Mouse (Mus musculus) heart, adult 2 months (tissue): Measurements from ENCODE around the gene Sirt1. TPM values are rescaled to one million over a fixed set of nuclear protein-coding genes. Genes with fewer than 3 reads are reported as not detected.
"Not testable (repeated sequence)": the region's sequence is repeated elsewhere in the genome, so short reads cannot be mapped to it uniquely, and the experiment has no call there.

Experiments
- DNase-seq, 2 experiments: peaks; one replicate each; pipeline ENCODE4 v3.0.0; 2021
- H3K27ac ChIP-seq: fragments of 200-600 bp; 2 replicates; pipeline ENCODE4 v1.8.1; 2022
- H3K27me3 ChIP-seq: fragments of 200-500 bp; 2 replicates; pipeline ENCODE4 v1.6.1; 2012; ENCODE audit warnings: mild to moderate bottlenecking, low read length, inconsistent platforms, mixed read lengths; ENCODE audit not compliant: control insufficient read depth, insufficient read depth
- H3K36me3 ChIP-seq: fragments of 200-500 bp; 2 replicates; pipeline ENCODE4 v1.6.1; 2012; ENCODE audit warnings: low read length, inconsistent platforms; ENCODE audit not compliant: control insufficient read depth, insufficient read depth
- H3K4me1 ChIP-seq: fragments of 200-500 bp; 2 replicates; pipeline ENCODE4 v1.6.1; 2011; ENCODE audit warnings: low read length; ENCODE audit not compliant: control insufficient read depth, insufficient read depth
- H3K4me3 ChIP-seq: fragments of 200-600 bp; 2 replicates; pipeline ENCODE4 v1.8.1; 2022
- H3K79me2 ChIP-seq: fragments of 200-500 bp; replicated peaks from 2 replicates; pipeline ENCODE4 v1.6.1; 2012; ENCODE audit warnings: mild to moderate bottlenecking, inconsistent platforms, low read length, moderate library complexity, mixed read lengths; ENCODE audit not compliant: control insufficient read depth, insufficient read depth
- H3K9ac ChIP-seq: fragments of 200-500 bp; 2 replicates; pipeline ENCODE4 v1.6.1; 2012; ENCODE audit warnings: low read depth, mild to moderate bottlenecking, control low read depth, inconsistent platforms, low read length, mixed read lengths
- CTCF ChIP-seq: fragments of 200-600 bp; IDR thresholded peaks from 2 replicates; pipeline ENCODE4 v1.8.1; 2022; ENCODE audit warnings: antibody characterized with exemption, mild to moderate bottlenecking, moderate library complexity
- EP300 ChIP-seq: fragments of 200-500 bp; IDR thresholded peaks from 2 replicates; pipeline ENCODE4 v1.6.1; 2011; ENCODE audit warnings: low read depth, low read length, control low read depth; ENCODE audit not compliant: insufficient read depth
- POLR2A ChIP-seq: fragments of 200-500 bp; IDR thresholded peaks from 2 replicates; pipeline ENCODE4 v1.6.1; 2011; ENCODE audit warnings: mild to moderate bottlenecking, low read depth, low read length, control low read depth; ENCODE audit not compliant: insufficient read depth
- WGBS: fragments of 180-500 bp; shearing (Covaris S2); methylation state at CpG from one replicate; pipeline ENCODE4 v1.1.7; 2018; 5-methylcytosine and 5-hydroxymethylcytosine counted together
- intact Hi-C: fragments of 180-260 bp; cut with DNase I; formaldehyde crosslinking; loops from one replicate; pipeline ENCODE4 v1.15.1; 2025
- polyA plus RNA-seq: library from polyadenylated mRNA; depleted of rRNA; stranded (reverse); fragments of >200 nt; gene quantifications from 2 replicates; pipeline ENCODE4 v1.2.3, GENCODE M21; 2012
- total RNA-seq, 2 experiments: library from RNA; stranded (reverse); gene quantifications; 2 replicates each; pipeline ENCODE4 v1.2.3; 2021

The Sirt1 gene
- total and polyA plus RNA-seq, 3 experiments = 2.5 to 11.5 (median 10.4) TPM

- H3K4me1 ChIP-seq = no peaks in the 10 kb centered on the region
- H3K9ac ChIP-seq = no peak overlapping the region
- no peaks in the 10 kb centered on the region for H3K36me3 ChIP-seq
- H3K79me2 ChIP-seq = no peaks in the 10 kb centered on the region
- H3K27me3 ChIP-seq = no peaks in the 10 kb centered on the region
- H3K27ac ChIP-seq = no peak overlapping the region
- DNase-seq = no peak
- H3K4me3 ChIP-seq = no peak overlapping the region
- 72% methylated on average over 6 of the region's 6 CpGs for WGBS
- intact Hi-C loops = no loop called here
- TF ChIP-seq CTCF (no peak), EP300 (no peak), POLR2A (no peak)
Observed at GRCm38 (mm10) chr10:63367386-63367785, 14.1 kb downstream of the Sirt1 start.

DNA sequence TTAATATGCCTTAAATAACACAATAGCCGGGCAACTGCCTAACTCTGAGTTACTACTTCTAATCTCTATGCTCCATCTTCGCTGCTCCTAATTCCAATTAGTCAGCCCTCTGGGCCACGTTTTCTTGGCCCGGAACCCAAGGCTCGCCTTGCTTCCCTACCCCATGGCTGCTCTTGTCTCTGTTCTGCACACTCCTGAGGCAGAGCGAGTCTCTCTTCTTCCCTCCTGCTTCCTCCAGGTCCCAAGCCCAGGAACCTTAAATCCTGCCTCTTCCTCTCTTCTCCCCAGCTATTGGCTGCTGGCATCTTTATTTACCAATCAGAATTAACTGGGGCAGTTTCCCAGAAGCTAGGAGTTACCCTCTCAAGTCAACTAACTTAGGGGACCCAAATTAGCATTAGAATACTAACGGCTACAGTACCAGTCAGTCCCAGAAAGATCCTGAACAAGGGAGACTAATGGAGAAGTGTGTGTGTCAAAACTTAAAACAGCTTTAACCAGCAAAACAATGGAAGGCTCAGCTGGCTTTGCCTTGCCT, 15.5 kb downstream of the Sirt1 start:
- intact Hi-C loops = no loop called here
- H3K27ac ChIP-seq = no peak overlapping the region
- no peaks in the 10 kb centered on the region for H3K4me1 ChIP-seq
- 61% methylated on average over 7 of the region's 7 CpGs for WGBS
- no peaks in the 10 kb centered on the region for H3K27me3 ChIP-seq
- TF ChIP-seq EP300 (no peak), POLR2A (no peak), CTCF (no peak)
- no peak for DNase-seq
- H3K79me2 ChIP-seq = no peaks in the 10 kb centered on the region
- H3K9ac ChIP-seq = no peak overlapping the region
- H3K4me3 ChIP-seq = no peak overlapping the region
- H3K36me3 ChIP-seq = no peaks in the 10 kb centered on the region

GRCm38 (mm10) chr10:63360502-63360901, 21.0 kb downstream of the Sirt1 start:
- H3K4me1 ChIP-seq = no peaks in the 10 kb centered on the region
- no peak overlapping the region for H3K4me3 ChIP-seq
- H3K79me2 ChIP-seq = no peaks in the 10 kb centered on the region
- intact Hi-C loops = no loop called here
- no peak overlapping the region for H3K9ac ChIP-seq
- TF ChIP-seq EP300 (no peak), POLR2A (no peak), CTCF (no peak)
- WGBS = 26% methylated on average over 1 of the region's 1 CpGs
- H3K27ac ChIP-seq = no peak overlapping the region
- no peaks in the 10 kb centered on the region for H3K27me3 ChIP-seq
- no peaks in the 10 kb centered on the region for H3K36me3 ChIP-seq
- DNase-seq = no peak

- 75% methylated on average over 5 of the region's 5 CpGs for WGBS
- TF ChIP-seq CTCF (no peak), EP300 (no peak), POLR2A (no peak)
- no peaks in the 10 kb centered on the region for H3K79me2 ChIP-seq
- no peaks in the 10 kb centered on the region for H3K36me3 ChIP-seq
- H3K27me3 ChIP-seq = no peaks in the 10 kb centered on the region
- H3K27ac ChIP-seq = no peak overlapping the region
- no peak overlapping the region for H3K9ac ChIP-seq
- intact Hi-C loops = no loop called here
- DNase-seq = no peak
- no peak overlapping the region for H3K4me3 ChIP-seq
- no peaks in the 10 kb centered on the region for H3K4me1 ChIP-seq
Observed at GRCm38 (mm10) chr10:63352111-63352510, 29.4 kb downstream of the Sirt1 start.

DNA sequence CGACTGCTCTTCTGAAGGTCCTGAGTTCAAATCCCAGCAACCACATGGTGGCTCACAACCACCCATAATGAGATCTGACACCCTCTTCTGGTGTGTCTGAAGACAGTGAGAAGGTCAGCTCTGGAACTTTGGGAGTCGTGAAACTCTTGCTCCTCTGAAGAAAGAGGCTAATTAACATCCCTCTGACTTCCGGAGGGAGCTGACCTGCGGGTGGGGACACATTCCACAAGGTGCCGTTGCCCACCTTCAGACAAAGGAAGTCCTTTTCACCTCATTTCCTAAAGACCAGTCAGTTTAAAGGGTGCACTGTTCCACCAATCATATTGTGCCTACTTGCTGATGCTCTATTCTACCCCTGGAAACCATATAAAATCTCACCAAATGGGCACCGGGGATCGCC, 30.4 kb downstream of the Sirt1 start:
- H3K27me3 ChIP-seq, H3K4me1 ChIP-seq, H3K79me2 ChIP-seq, H3K4me3 ChIP-seq, DNase-seq, H3K36me3 ChIP-seq, H3K9ac ChIP-seq, H3K27ac ChIP-seq, intact Hi-C loops: not testable (repeated sequence)
- WGBS = 81% methylated on average over 7 of the region's 7 CpGs

DNA sequence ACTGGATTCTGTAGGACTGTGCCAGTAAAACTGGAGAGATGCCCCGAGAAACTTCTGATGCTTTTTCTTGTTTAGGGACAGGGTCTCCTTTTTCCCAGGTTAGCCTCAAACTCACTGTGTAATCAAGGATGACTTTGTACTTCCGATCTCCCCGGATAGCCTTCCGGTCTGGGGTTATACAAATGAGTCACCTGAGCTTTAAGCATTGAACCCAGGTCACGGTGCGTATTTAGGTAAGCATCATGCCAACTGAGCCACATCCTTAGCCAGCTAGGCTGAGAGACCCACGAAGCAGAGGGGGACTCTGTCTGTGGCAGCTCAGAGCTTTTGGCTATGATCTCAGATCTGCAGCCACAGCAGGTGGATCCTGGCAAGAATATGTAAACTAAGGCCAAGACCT, 30.8 kb downstream of the Sirt1 start:
- 88% methylated on average over 7 of the region's 7 CpGs for WGBS
- Histone ChIP-seq H3K4me1 (no peaks in the 10 kb centered on the region), H3K36me3 (no peaks in the 10 kb centered on the region), H3K27ac (no peak overlapping the region), H3K4me3 (no peak overlapping the region), H3K9ac (no peak overlapping the region), H3K27me3 (no peaks in the 10 kb centered on the region), H3K79me2 (no peaks in the 10 kb centered on the region)
- intact Hi-C loops = no loop called here
- no peak for DNase-seq
- TF ChIP-seq POLR2A (no peak), CTCF (no peak), EP300 (no peak)
